Mouse (Mus musculus): ENCODE measurements around the gene Itih3.

Gene Itih3

DNA sequence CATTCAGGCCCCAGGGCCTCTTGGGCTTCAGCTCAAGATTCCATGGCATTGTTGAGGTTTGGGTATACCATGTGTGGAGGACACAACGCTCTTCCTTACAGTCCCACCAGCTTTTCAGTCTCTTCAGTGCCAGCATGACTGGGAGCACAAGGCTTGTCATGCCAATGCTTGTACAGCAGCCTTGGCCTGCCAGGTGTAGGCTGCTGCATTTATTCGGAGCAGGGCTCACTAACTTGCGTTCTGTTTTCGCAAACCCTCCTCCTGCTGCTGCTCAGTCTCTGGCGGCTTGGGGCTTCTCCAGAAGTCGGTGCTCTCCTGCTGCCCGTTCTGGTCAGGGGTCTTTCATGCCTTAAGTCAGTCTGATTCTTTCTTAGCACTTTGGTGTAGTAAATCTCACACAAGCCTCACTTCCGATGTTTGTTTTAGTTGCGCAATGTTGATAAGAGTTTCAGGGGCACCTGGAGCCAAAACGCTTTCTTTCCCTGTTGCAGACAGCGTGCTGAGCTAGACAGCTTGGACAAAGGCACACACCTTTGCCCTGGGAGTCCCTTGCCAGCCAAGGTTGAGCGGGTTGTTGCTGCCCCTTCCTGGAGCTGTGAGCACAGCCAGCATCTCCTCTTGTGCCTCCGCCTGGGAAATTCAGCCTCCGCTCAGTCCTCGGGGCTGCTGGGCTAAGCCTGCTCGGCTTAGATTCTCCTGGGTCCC is 62.0 kb downstream of the Itih3 start:
- no peak for DNase-seq (ENCODE audit: low spot score in 2 of 2)

Measured in urinary bladder, postnatal 4 days (tissue).